Mouse (Mus musculus): ENCODE data around the gene Fgfr2. TPM values are rescaled to one million over a fixed set of nuclear protein-coding genes. Genes with fewer than 3 reads are reported as not detected.

Fgfr2 gene
- polyA plus RNA-seq, 1 experiment = 3.0 TPM

DNA sequence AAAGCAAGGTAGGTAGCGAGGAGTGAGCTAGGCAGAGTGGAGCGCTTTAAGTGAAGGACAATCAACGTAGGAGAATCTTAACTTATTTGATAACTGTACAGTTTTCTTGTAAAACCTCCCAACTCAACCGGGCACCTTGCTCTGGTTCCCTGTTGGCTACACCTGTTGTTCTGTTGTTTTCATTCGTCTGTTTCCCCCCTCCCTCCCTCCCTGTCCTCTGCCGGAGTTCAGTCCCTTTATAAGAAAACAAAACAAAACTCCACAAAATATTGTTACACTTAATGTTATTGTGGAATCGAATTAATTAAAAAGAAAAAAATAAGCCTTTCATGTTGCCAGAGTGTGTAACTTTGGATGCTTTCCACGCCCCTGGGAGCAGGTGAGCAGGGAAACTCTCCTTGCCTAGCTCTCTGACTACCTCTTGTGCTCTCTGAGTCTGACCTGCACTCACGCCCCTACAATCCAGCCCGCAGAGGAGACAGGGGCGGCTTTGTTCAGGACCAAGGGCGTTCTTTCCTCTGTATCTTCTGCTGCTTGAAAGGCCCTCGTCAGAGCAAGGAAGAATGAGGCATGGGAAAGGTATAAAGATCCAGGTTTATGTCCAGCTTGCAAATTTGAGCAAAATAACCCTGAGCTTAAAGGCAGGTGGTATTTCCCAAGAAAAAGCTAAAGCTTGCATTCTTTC is 1577.3 kb downstream of the Fgfr2 start:
- H3K4me3 ChIP-seq (ENCODE audit: control insufficient read depth, low read depth, low read length) = no peak overlapping the region
- H3K4me1 ChIP-seq (ENCODE audit: control insufficient read depth, insufficient read depth, low read length) = peaks cover 12% of the 10 kb centered on the region
- H3K27me3 ChIP-seq (ENCODE audit: control insufficient read depth, insufficient read depth, low read length) = no peaks in the 10 kb centered on the region; the same call in none of the 2 replicates
- no peaks in the 10 kb centered on the region for H3K36me3 ChIP-seq (ENCODE audit: control insufficient read depth, insufficient read depth, low read length)
- no peak for TF ChIP-seq CTCF (IDR thresholded peaks at IDR 0.05; ENCODE audit: control insufficient read depth, insufficient read depth, insufficient replicate concordance, low read depth, low read length)
- TF ChIP-seq POLR2A (IDR thresholded peaks at IDR 0.05; ENCODE audit: control insufficient read depth, low read depth, low read length) = no peak
- H3K27ac ChIP-seq (ENCODE audit: control insufficient read depth, insufficient read depth, low read depth, low read length) = no peak overlapping the region

DNA sequence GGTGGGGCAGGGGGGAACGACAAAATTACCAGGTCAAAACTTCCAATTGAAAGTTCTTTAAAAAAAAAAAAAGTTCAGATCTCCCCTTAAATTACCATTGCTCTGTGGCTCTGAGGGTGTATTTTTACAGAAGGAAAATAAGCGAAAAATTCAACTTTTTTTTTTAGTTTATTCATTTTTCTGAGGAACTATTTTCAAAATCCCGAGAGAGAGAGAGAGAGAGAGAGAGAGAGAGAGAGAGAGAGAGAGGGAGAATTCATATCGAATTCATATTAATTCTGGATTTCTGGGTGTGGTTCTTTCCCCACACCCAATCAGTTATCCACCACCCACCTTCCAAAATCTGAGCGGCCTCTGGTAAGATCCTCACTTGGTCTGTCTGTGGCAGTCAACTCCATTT is 1578.3 kb downstream of the Fgfr2 start:
- Histone ChIP-seq H3K4me1 (ENCODE audit: control insufficient read depth, insufficient read depth, low read length) (peaks cover 12% of the 10 kb centered on the region), H3K27ac (ENCODE audit: control insufficient read depth, insufficient read depth, low read depth, low read length) (no peak overlapping the region), H3K4me3 (ENCODE audit: control insufficient read depth, low read depth, low read length) (no peak overlapping the region), H3K36me3 (ENCODE audit: control insufficient read depth, insufficient read depth, low read length) (no peaks in the 10 kb centered on the region), H3K27me3 (ENCODE audit: control insufficient read depth, insufficient read depth, low read length) (no peaks in the 10 kb centered on the region; the same call in none of the 2 replicates)
- TF ChIP-seq POLR2A (IDR thresholded peaks at IDR 0.05; ENCODE audit: control insufficient read depth, low read depth, low read length) (no peak), CTCF (IDR thresholded peaks at IDR 0.05; ENCODE audit: control insufficient read depth, insufficient read depth, insufficient replicate concordance, low read depth, low read length) (no peak)

DNA sequence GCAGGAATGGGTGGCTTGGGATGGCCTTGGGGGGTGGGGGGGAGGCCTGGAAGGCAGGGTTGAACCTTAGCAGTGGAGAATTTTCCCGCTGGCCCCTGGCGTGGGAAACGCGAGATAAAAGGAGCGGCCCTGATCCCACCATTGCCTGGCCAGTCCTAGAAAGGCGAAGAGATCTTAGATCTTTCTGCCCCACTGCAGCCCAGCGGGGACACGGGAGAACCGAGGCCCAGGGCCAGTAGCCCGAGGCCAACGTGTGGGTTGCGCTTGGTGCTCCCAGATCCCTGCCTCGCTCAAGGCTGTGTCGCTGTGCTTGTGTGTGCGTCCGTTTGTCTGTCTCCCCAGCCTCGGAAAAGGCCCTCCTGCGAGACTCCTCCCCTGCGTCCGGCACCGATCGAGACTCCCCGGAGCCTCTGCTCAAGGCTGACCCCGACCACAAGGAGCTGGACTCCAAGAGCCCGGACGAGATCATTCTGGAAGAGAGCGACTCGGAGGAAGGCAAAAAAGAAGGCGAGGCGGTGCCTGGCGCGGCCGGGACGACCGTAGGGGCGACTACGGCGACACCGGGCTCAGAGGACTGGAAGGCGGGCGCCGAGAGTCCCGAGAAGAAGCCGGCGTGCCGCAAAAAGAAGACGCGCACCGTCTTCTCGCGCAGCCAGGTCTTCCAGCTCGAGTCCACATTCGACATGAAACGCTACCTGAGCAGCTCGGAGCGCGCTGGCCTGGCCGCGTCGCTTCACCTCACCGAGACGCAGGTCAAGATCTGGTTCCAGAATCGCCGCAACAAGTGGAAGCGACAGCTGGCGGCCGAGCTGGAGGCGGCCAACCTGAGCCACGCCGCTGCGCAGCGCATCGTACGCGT is 1579.3 kb downstream of the Fgfr2 start:
- TF ChIP-seq CTCF (IDR thresholded peaks at IDR 0.05; ENCODE audit: control insufficient read depth, insufficient read depth, insufficient replicate concordance, low read depth, low read length) = no peak
- no peak for TF ChIP-seq POLR2A (IDR thresholded peaks at IDR 0.05; ENCODE audit: control insufficient read depth, low read depth, low read length)
- Histone ChIP-seq H3K4me3 (ENCODE audit: control insufficient read depth, low read depth, low read length) (peak overlapping the region; percentile 46), H3K36me3 (ENCODE audit: control insufficient read depth, insufficient read depth, low read length) (no peaks in the 10 kb centered on the region), H3K27ac (ENCODE audit: control insufficient read depth, insufficient read depth, low read depth, low read length) (no peak overlapping the region), H3K27me3 (ENCODE audit: control insufficient read depth, insufficient read depth, low read length) (no peaks in the 10 kb centered on the region; the same call in none of the 2 replicates), H3K4me1 (ENCODE audit: control insufficient read depth, insufficient read depth, low read length) (peaks cover 12% of the 10 kb centered on the region)

DNA sequence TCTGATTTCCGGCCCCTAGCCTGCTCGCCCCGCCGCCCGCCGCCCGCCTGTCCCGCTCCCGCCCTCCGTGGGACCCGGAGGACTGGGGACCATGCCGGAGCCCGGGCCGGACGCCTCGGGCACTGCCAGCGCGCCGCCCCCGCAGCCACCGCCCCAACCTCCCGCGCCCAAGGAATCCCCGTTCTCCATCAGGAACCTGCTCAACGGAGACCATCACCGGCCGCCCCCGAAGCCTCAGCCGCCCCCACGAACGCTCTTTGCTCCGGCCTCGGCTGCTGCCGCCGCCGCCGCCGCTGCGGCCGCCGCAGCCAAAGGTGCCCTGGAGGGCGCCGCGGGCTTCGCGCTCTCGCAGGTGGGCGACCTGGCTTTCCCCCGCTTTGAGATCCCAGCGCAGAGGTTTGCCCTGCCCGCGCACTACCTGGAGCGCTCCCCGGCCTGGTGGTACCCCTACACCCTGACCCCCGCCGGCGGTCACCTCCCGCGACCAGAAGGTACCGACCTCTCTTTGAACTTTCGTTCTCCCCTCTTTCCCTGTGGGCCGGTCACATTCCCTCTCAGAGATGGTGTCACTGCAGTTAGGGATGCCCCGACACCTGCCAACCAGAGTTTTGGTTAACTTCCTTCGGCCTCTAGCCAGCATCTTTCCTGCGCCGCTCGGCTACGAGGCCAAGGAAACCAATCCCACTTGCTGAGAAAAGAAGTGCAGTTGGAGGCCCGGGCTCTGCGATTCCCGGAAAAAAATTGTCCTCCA is 1580.1 kb downstream of the Fgfr2 start:
- no peaks in the 10 kb centered on the region; the same call in none of the 2 replicates for H3K27me3 ChIP-seq (ENCODE audit: control insufficient read depth, insufficient read depth, low read length)

DNA sequence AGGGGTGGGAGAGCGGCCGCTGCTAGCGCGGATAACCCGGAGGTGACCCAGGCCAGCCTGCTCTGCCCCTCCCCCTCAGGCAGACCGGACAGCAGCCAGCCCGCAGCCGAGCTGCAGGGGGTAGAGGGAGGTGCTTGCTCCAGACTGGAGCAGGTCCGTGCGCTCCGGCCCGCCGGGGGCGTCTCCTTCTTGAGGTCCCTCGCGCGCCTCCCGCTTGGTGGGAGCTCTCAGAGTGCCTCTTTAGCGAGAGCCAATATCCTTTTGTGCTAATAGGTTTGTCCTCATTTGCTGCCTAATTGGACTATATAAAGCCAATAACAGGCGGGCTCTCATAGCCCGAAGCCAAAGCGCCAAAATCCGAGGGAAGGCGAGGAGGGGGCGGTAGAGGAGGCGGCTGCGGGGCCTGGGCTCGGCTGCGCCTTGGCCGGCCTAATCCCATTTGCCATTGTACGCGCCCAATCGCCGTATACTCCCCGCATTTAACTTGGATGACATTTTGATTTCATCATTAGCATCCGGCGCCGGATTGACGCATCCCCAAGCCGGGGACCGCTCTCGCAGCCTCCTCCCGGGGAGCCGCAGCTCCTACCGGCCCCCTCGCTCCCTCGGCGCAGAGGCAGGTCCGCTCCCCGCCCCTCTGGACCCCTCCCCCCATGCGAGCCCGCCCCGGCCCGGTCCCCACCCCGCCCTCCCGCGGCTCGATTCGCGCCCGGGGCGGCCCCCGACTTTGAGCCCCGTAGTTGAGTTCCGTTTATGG is 1580.9 kb downstream of the Fgfr2 start, which contains the start of gene Hmx3:
Gene Hmx3 (plus strand): TSS at position 753 of the 757 bp plus-strand sequence.
- Histone ChIP-seq H3K4me1 (ENCODE audit: control insufficient read depth, insufficient read depth, low read length) (peaks cover 12% of the 10 kb centered on the region), H3K27ac (ENCODE audit: control insufficient read depth, insufficient read depth, low read depth, low read length) (no peak within 1 kb of the TSS), H3K36me3 (ENCODE audit: control insufficient read depth, insufficient read depth, low read length) (no peaks in the 10 kb centered on the region), H3K4me3 (ENCODE audit: control insufficient read depth, low read depth, low read length) (no peak within 1 kb of the TSS), H3K27me3 (ENCODE audit: control insufficient read depth, insufficient read depth, low read length) (no peaks in the 10 kb centered on the region; the same call in none of the 2 replicates)
- no peak for TF ChIP-seq POLR2A (IDR thresholded peaks at IDR 0.05; ENCODE audit: control insufficient read depth, low read depth, low read length)
- TF ChIP-seq CTCF (IDR thresholded peaks at IDR 0.05; ENCODE audit: control insufficient read depth, insufficient read depth, insufficient replicate concordance, low read depth, low read length) = no peak

More for the DNA sequence above, 1580.1 kb downstream of the Fgfr2 start:
- Histone ChIP-seq H3K4me1 (ENCODE audit: control insufficient read depth, insufficient read depth, low read length) (peaks cover 12% of the 10 kb centered on the region), H3K27ac (ENCODE audit: control insufficient read depth, insufficient read depth, low read depth, low read length) (no peak overlapping the region), H3K4me3 (ENCODE audit: control insufficient read depth, low read depth, low read length) (no peak overlapping the region), H3K36me3 (ENCODE audit: control insufficient read depth, insufficient read depth, low read length) (no peaks in the 10 kb centered on the region)
- TF ChIP-seq CTCF (IDR thresholded peaks at IDR 0.05; ENCODE audit: control insufficient read depth, insufficient read depth, insufficient replicate concordance, low read depth, low read length) = no peak
- no peak for TF ChIP-seq POLR2A (IDR thresholded peaks at IDR 0.05; ENCODE audit: control insufficient read depth, low read depth, low read length)

DNA sequence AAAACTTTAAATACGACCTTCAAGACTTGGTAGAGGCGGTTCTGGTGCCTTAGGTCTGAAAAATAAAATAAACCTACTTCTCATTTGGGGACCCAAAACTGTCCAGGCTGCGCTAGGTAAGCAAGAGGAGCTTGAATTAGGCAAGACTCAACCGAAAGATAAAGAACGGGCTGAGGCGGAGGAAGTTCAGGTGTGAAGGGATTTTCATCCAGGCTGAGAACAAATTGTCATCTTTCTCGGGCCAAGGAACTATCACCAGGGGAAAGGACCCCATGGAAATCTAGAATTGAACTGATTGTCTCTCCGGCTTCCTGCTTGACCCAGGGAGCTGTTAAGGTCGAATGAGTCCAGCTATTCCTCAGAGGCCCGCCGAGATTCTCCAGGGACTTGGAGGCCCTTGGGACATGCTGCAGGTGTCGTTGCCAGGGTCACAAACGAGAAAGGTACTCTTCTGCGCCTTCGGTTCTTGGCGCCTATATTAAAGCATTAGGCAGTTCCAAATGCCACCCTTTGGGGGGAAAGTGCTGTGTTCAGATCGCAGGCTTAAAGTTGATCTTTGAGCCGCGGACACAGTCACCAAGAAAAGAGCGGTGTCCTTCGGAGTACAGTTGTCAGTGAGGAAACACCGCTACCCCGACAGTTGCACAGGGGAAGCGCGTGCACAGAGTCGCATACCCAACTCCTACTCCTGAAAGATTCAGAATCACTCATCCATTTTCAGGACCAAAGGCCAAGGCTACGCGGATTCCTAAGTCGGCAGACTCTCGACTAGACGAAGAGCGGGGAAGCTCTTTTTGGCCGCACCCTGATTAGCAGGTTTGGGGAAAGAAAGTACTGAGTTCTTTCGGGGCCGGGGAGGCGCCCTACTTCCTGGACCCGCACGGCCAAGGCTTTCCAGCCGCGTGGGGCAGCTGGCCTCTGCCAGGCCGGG is 1581.7 kb downstream of the Fgfr2 start:
- Histone ChIP-seq H3K4me1 (ENCODE audit: control insufficient read depth, insufficient read depth, low read length) (peaks cover 12% of the 10 kb centered on the region), H3K27me3 (ENCODE audit: control insufficient read depth, insufficient read depth, low read length) (no peaks in the 10 kb centered on the region; the same call in none of the 2 replicates), H3K36me3 (ENCODE audit: control insufficient read depth, insufficient read depth, low read length) (no peaks in the 10 kb centered on the region), H3K27ac (ENCODE audit: control insufficient read depth, insufficient read depth, low read depth, low read length) (no peak overlapping the region), H3K4me3 (ENCODE audit: control insufficient read depth, low read depth, low read length) (no peak overlapping the region)
- TF ChIP-seq POLR2A (IDR thresholded peaks at IDR 0.05; ENCODE audit: control insufficient read depth, low read depth, low read length) (no peak), CTCF (IDR thresholded peaks at IDR 0.05; ENCODE audit: control insufficient read depth, insufficient read depth, insufficient replicate concordance, low read depth, low read length) (no peak)
